Mouse (Mus musculus) lung, adult 2 months (tissue): ENCODE results near the gene Hk3. TPM values are rescaled to one million over a fixed set of nuclear protein-coding genes. Genes with fewer than 3 reads are reported as not detected.

Experiments used
- DNase-seq: peaks from one replicate; pipeline ENCODE4 v3.0.0; 2022
- H3K4me1 ChIP-seq: fragments of 200-500 bp; 2 replicates; pipeline ENCODE4 v1.6.1; 2011; ENCODE audit warnings: low read length; ENCODE audit not compliant: control insufficient read depth, insufficient read depth
- H3K4me3 ChIP-seq: fragments of 200-500 bp; replicated peaks from 2 replicates; pipeline ENCODE3; 2011; ENCODE audit warnings: low read depth, mild to moderate bottlenecking, control low read depth, low read length; ENCODE audit errors: extremely low read depth
- CTCF ChIP-seq: fragments of 200-500 bp; IDR thresholded peaks from 2 replicates; pipeline ENCODE4 v1.5.1; 2011; ENCODE audit warnings: mild to moderate bottlenecking, low read length, control low read depth; ENCODE audit not compliant: insufficient read depth
- POLR2A ChIP-seq: fragments of 200-500 bp; IDR thresholded peaks from 2 replicates; pipeline ENCODE4 v1.6.1; 2011; ENCODE audit warnings: low read depth, mild to moderate bottlenecking, control low read depth, low read length, borderline replicate concordance; ENCODE audit errors: extremely low read depth
- WGBS: fragments of 180-500 bp; shearing (Covaris S2); methylation state at CpG from one replicate; pipeline ENCODE4 v1.1.7; 2018; 5-methylcytosine and 5-hydroxymethylcytosine counted together
- polyA plus RNA-seq: library from polyadenylated mRNA; depleted of rRNA; stranded (reverse); fragments of >200 nt; gene quantifications from 2 replicates; pipeline ENCODE4 v1.2.3, GENCODE M21; 2012; rRNA removed

Hk3 gene
- polyA plus RNA-seq, 1 experiment, result 5.2 TPM

DNA sequence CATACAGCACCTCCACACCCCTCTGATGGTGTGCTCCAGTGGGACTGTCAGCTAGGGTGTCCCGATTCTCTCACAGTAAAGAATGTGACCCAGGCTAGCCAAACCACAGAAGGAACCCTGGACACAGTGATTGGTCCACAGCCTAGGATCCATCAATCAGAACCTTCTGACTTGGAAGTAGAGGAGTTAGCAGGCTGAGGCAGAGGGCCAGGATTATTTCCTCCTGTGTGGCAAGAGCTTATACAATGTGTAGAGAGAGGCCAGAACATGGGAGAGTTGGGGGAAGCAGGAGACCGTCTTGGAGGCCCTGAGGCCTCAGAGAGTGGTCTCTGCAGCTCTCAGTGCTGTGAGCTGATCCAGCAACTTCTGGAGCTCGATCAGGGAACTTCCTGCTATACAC is 60.7 kb downstream of the Hk3 start:
- TF ChIP-seq POLR2A (no peak), CTCF (no peak)
- H3K4me1 ChIP-seq, result peaks cover 2% of the 10 kb centered on the region; the same call in 1 of the 2 replicates
- no peak for DNase-seq
- WGBS, result 54% methylated on average over 3 of the region's 3 CpGs
- H3K4me3 ChIP-seq, result no peak overlapping the region

- DNase-seq, result no peak
- WGBS, result 72% methylated on average over 6 of the region's 6 CpGs
- TF ChIP-seq CTCF (no peak), POLR2A (no peak)
- H3K4me1 ChIP-seq, result peaks cover 2% of the 10 kb centered on the region; the same call in 1 of the 2 replicates
- no peak overlapping the region for H3K4me3 ChIP-seq
Measured at GRCm38 (mm10) chr13:54959842-54960241, 61.3 kb downstream of the Hk3 start.

GRCm38 (mm10) chr13:54959059-54959701 is 62.0 kb downstream of the Hk3 start:
- no peak for DNase-seq
- Histone ChIP-seq H3K4me3 (no peak overlapping the region), H3K4me1 (peaks cover 2% of the 10 kb centered on the region; the same call in 1 of the 2 replicates)
- TF ChIP-seq POLR2A (no peak), CTCF (no peak)
- WGBS, result 67% methylated on average over 15 of the region's 15 CpGs

GRCm38 (mm10) chr13:54957281-54957680 is 63.9 kb downstream of the Hk3 start:
- TF ChIP-seq CTCF (no peak), POLR2A (no peak)
- H3K4me1 ChIP-seq, result peaks cover 2% of the 10 kb centered on the region; the same call in 1 of the 2 replicates
- DNase-seq, result no peak
- no peak overlapping the region for H3K4me3 ChIP-seq
- WGBS, result 87% methylated on average over 7 of the region's 7 CpGs

Other genes with a start within 250 kb of the Hk3 start
- not detected in 2 replicates for gene Eif4e1b, start 237.4 kb downstream of the Hk3 start, polyA plus RNA-seq
- gene Tspan17, start 232.0 kb downstream of the Hk3 start, polyA plus RNA-seq, result 32.1 and 34.7 TPM in 2 replicates
- 2.9 and 3.7 TPM in 2 replicates for gene Unc5a, start 72.0 kb downstream of the Hk3 start, polyA plus RNA-seq
- 4.7 and 7.2 TPM in 2 replicates for gene Uimc1, start 78.9 kb upstream of the Hk3 start, polyA plus RNA-seq
- 18.4 and 20.9 TPM in 2 replicates for gene Zfp346, start 83.9 kb upstream of the Hk3 start, polyA plus RNA-seq
- not detected in 2 replicates for gene Gm17617, start 112.2 kb upstream of the Hk3 start, polyA plus RNA-seq
- gene Fgfr4, start 131.3 kb upstream of the Hk3 start, polyA plus RNA-seq, result 63.3 TPM in 2 replicates
- gene Nsd1, start 188.4 kb upstream of the Hk3 start, polyA plus RNA-seq, result 16.7 and 21.6 TPM in 2 replicates